Mouse (Mus musculus) intestine, embryonic 16.5 days (tissue): ENCODE measurements around the gene Sox5. TPM values are rescaled to one million over a fixed set of nuclear protein-coding genes. Genes with fewer than 3 reads are reported as not detected.

Experiments
- ATAC-seq: fragments of 200-750 bp; cut with Nextera tagmentation; 2 replicates; pipeline ENCODE4 v1.8.0; 2017; ENCODE audit warnings: moderate TSS enrichment, moderate library complexity
- H3K27ac ChIP-seq: fragments of 300-500 bp; sonication (generic); 2 replicates; pipeline ENCODE4 v1.5.1; 2014; ENCODE audit warnings: mild to moderate bottlenecking, low read length
- H3K27me3 ChIP-seq: fragments of 300-500 bp; sonication (generic); replicated peaks from 2 replicates; pipeline ENCODE4 v1.6.1; 2014; ENCODE audit warnings: low read length, control low read depth, mixed read lengths; ENCODE audit not compliant: control insufficient read depth, insufficient read depth
- H3K36me3 ChIP-seq: fragments of 300-500 bp; sonication (generic); 2 replicates; pipeline ENCODE4 v1.6.1; 2014; ENCODE audit warnings: low read length, control low read depth; ENCODE audit not compliant: control insufficient read depth, insufficient read depth
- H3K4me1 ChIP-seq: fragments of 300-500 bp; sonication (generic); 2 replicates; pipeline ENCODE4 v1.6.1; 2014; ENCODE audit warnings: low read length, control low read depth, mixed read lengths; ENCODE audit not compliant: control insufficient read depth, insufficient read depth
- H3K4me2 ChIP-seq: fragments of 300-500 bp; sonication (generic); 2 replicates; pipeline ENCODE4 v1.6.1; 2014; ENCODE audit warnings: low read depth, low read length, control low read depth
- H3K4me3 ChIP-seq: fragments of 300-500 bp; sonication (generic); 2 replicates; pipeline ENCODE4 v1.5.1; 2014; ENCODE audit warnings: mild to moderate bottlenecking, low read length
- H3K9ac ChIP-seq: fragments of 300-500 bp; sonication (generic); 2 replicates; pipeline ENCODE4 v1.6.1; 2014; ENCODE audit warnings: low read depth, low read length
- H3K9me3 ChIP-seq: fragments of 300-500 bp; sonication (generic); 2 replicates; pipeline ENCODE4 v1.6.1; 2016; ENCODE audit warnings: low read length, control low read depth; ENCODE audit not compliant: control insufficient read depth
- WGBS: fragments of 180-500 bp; shearing (Covaris S2); extraction: QIAGEN DNeasy Blood & Tissue Kit; methylation state at CpG from one replicate; pipeline ENCODE4 v1.1.7; 2014; 5-methylcytosine and 5-hydroxymethylcytosine counted together
- polyA plus RNA-seq: library from polyadenylated mRNA; unstranded; fragments of >200 nt; fragmentation: Nextera tagmentation; extraction: Ambion mirVana; gene quantifications from 2 replicates; pipeline ENCODE4 v1.2.1, GENCODE M21; 2015

Gene Sox5
- polyA plus RNA-seq, 1 experiment from 2014 or later, result 14.3 TPM

DNA sequence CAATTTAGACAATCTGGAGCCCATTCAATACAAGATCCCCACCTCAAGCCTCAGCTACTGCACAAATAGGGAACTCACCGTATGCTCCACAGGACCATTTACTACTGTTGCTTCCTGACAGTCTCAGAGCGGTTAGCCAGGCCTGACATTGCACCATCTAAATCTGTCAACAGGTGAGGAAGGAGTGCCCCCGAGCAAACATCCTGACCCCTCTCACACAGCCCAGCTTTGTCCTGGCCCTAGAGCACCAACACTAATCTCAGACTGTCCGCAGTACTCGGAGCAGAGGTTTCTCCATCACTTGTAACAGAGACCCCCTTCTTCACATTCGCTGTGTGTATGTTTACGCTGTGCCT, 482.3 kb downstream of the Sox5 start:
- WGBS, result 47% methylated on average over 7 of the region's 7 CpGs
- Histone ChIP-seq H3K4me2 (no peak overlapping the region), H3K4me1 (peaks cover 4% of the 10 kb centered on the region; the same call in 1 of the 2 replicates)

DNA sequence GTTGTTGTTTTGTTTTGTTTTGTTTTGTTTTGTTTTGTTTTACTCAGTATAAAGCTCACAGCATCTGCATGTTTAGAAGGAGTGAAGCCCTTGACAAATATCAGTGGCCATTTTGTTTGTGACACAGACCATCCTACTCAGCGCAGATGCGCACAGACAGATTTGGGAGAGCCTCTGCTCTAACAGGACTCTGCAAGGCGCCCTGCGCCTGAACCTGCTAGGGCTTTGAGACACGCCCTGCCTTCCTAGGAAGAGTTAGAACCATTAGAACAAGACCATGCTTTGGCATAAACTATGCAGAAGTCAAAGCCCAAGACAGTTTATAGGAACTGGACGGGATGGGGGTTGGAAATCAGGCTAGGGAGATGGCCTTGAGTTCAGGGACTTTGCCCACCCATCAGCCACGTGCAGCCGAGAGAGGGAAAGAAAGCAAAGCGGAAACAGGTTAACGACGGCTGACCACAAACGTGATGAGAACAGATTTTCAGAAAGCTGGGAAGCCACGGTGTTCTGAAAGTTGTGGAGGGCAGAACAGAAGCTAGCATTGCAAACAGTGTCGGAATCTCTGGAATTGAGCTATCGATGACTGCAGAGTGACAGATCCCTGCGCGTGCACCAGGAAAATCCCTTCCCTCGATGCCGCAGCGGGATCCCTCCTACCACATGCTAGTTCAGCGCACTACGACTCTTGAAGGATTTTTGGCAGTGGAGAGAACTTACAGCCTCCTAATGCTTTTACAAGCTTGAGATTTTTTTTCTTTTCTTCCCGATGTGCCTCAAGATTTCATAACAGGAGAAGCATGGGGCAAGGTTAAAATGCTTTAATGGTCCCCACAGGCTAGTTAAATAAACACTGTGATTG, 482.9 kb downstream of the Sox5 start:
- Histone ChIP-seq H3K27ac (no peak overlapping the region), H3K9ac (no peak overlapping the region), H3K4me1 (peaks cover 4% of the 10 kb centered on the region; the same call in 1 of the 2 replicates), H3K36me3 (no peaks in the 10 kb centered on the region), H3K4me3 (no peak overlapping the region), H3K9me3 (peaks cover 7% of the 10 kb centered on the region; the same call in 1 of the 2 replicates), H3K27me3 (no peaks in the 10 kb centered on the region), H3K4me2 (0 out of 2 replicates have a peak overlapping the region, but pooled peaks have one; percentile 19)
- 61% methylated on average over 23 of the region's 23 CpGs for WGBS
- ATAC-seq, result no peak

More for the DNA sequence above, 482.3 kb downstream of the Sox5 start:
- Histone ChIP-seq H3K9ac (no peak overlapping the region), H3K27me3 (no peaks in the 10 kb centered on the region), H3K4me3 (no peak overlapping the region), H3K36me3 (no peaks in the 10 kb centered on the region), H3K27ac (no peak overlapping the region), H3K9me3 (peaks cover 7% of the 10 kb centered on the region; the same call in 1 of the 2 replicates)
- ATAC-seq, result no peak

DNA sequence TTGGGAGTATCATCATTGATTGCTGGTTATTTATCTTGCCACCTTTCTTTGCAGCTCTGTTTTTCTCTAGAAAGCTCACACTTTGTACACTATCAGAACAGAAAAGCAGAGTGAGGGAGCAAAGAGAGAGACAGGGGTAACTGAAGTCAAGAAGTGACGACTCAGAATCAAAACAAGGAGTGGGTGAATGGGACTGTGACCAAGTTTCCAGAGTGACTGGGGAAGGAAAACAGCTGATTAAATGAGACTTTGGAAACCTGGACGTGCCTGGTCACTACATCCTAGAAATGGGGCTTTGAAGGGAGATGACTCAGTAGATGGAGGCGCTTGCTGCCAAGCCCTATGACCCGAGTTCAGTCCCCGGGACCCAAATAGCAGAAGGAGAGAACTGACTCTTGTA, 483.9 kb downstream of the Sox5 start:
- H3K4me1 ChIP-seq, result peaks cover 4% of the 10 kb centered on the region; the same call in 1 of the 2 replicates
- no peaks in the 10 kb centered on the region for H3K36me3 ChIP-seq
- no peak overlapping the region for H3K4me2 ChIP-seq
- H3K4me3 ChIP-seq, result no peak overlapping the region
- H3K9ac ChIP-seq, result no peak overlapping the region
- WGBS, result 81% methylated on average over 5 of the region's 5 CpGs
- no peak for ATAC-seq
- H3K27ac ChIP-seq, result no peak overlapping the region
- peaks cover 7% of the 10 kb centered on the region; the same call in 1 of the 2 replicates for H3K9me3 ChIP-seq
- H3K27me3 ChIP-seq, result no peaks in the 10 kb centered on the region

DNA sequence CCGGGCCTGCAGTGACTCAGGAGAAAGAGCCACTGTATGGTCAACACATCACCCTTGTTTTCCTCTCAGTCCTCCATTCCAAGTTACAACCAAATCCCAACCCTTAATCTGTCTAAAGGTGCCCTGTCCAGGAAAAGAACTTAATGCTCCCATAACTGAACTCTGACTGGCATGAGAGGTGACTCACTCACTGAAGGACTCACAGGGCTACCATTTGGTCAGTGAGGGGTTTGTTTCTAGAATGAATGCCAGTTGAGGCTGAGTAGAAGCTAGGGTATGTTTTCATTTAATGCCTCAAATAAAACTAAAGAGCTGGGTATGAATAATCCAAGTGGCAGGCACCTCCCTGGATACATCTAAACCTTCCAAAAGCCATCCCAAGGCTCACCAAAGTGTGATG, 484.6 kb downstream of the Sox5 start:
- Histone ChIP-seq H3K27me3 (no peaks in the 10 kb centered on the region), H3K27ac (no peak overlapping the region), H3K4me1 (peaks cover 4% of the 10 kb centered on the region; the same call in 1 of the 2 replicates), H3K4me3 (no peak overlapping the region), H3K36me3 (no peaks in the 10 kb centered on the region), H3K9ac (no peak overlapping the region), H3K4me2 (no peak overlapping the region), H3K9me3 (peaks cover 7% of the 10 kb centered on the region; the same call in 1 of the 2 replicates)
- ATAC-seq, result no peak
- 83% methylated on average over 1 of the region's 1 CpGs for WGBS

DNA sequence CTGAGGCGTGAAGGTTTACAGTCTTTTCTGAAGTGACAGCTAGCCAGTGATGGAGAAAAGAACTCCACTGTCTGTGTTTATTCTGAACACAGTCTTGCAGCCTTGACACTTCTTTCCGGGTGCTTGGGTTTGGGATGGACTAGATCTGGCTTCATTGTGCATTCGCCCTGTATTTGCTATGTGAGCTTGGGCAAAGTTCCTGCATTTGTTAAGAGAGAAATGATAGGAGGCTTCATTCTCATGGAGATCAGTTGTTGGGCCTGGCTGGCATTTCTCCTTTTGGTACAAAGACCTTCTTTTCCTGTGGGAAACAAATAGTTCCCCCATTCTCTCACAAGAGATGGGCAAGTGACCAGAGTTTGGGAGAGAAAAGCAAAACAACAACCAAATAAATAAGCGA, 490.3 kb downstream of the Sox5 start:
- no peaks in the 10 kb centered on the region for H3K36me3 ChIP-seq
- no peak for ATAC-seq
- no peak overlapping the region for H3K4me2 ChIP-seq
- no peak overlapping the region for H3K27ac ChIP-seq
- H3K4me3 ChIP-seq, result no peak overlapping the region
- H3K27me3 ChIP-seq, result no peaks in the 10 kb centered on the region
- H3K9ac ChIP-seq, result no peak overlapping the region
- WGBS, result 82% methylated on average over 4 of the region's 4 CpGs
- H3K4me1 ChIP-seq, result no peaks in the 10 kb centered on the region
- H3K9me3 ChIP-seq, result peaks cover 7% of the 10 kb centered on the region; the same call in 1 of the 2 replicates

DNA sequence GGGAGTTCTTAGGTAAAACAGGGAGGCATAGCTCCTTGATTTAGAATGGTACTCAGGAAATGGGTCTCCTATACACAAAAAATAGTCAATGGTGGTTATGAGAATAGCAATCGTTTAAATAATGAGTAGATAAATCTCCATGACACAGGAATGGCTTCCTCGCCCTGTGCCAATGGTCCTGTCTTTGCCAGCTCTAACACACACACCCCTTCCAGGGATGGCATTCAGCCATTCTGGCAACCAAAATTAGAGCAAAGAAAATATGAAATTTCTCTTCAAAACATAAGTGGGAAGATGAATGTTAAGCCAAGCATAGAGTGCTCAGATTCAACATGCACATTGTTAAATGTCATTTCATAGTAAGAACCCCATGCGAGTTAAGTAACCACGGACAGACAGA, 495.7 kb downstream of the Sox5 start:
- no peak for ATAC-seq
- Histone ChIP-seq H3K36me3 (no peaks in the 10 kb centered on the region), H3K4me1 (no peaks in the 10 kb centered on the region), H3K27me3 (no peaks in the 10 kb centered on the region), H3K27ac (no peak overlapping the region), H3K9me3 (no peaks in the 10 kb centered on the region), H3K9ac (no peak overlapping the region), H3K4me3 (no peak overlapping the region), H3K4me2 (no peak overlapping the region)
- 87% methylated on average over 4 of the region's 4 CpGs for WGBS

DNA sequence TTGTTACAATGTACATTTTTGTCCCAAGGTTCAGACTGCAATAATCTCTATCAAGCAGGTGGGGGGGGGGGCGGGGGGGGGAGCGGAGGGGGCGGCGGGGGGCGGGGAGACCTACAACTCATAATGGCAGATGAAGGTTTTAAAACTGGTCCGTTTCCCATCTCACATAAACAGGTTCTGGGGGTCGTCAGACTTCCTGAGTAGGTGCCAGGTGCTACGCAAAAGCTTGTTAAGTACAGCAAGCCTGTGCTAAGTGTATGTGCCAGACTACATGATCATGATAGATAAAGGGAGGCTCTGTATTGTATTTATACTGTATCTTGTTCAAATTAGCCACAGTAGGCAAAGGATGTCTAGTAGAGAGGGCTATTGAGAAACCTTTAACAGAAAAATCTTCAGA, 498.6 kb downstream of the Sox5 start:
- Histone ChIP-seq H3K36me3 (no peaks in the 10 kb centered on the region), H3K9ac (no peak overlapping the region), H3K4me3 (no peak overlapping the region), H3K27me3 (no peaks in the 10 kb centered on the region), H3K27ac (no peak overlapping the region), H3K4me2 (no peak overlapping the region), H3K9me3 (no peaks in the 10 kb centered on the region), H3K4me1 (peaks cover 3% of the 10 kb centered on the region; the same call in 1 of the 2 replicates)
- no peak for ATAC-seq
- 56% methylated on average over 8 of the region's 8 CpGs for WGBS

DNA sequence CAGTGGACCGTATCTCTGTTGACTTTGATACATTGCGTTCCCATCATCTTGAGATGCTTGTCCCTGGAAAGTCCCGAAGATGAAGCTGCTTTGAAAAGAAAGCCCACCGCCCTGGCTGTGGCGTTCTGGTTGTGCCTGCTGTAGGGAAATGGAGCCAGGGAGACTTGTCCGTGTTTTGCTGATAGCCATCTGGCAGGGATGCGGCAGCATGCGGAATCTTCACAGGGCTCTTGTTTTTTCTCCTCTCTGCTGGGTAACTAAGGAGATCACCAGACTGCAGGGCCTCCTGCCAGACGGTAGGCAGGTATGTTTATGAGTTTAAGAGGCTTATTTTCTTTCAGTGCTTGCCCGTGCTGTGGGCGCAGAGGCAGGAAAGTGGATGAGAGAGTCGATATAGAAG, 499.0 kb downstream of the Sox5 start:
- no peak overlapping the region for H3K27ac ChIP-seq
- no peaks in the 10 kb centered on the region for H3K36me3 ChIP-seq
- no peak overlapping the region for H3K9ac ChIP-seq
- H3K4me3 ChIP-seq, result no peak overlapping the region
- no peak for ATAC-seq
- no peaks in the 10 kb centered on the region for H3K9me3 ChIP-seq
- H3K27me3 ChIP-seq, result no peaks in the 10 kb centered on the region
- no peak overlapping the region for H3K4me2 ChIP-seq
- peaks cover 3% of the 10 kb centered on the region; the same call in 1 of the 2 replicates for H3K4me1 ChIP-seq
- 74% methylated on average over 12 of the region's 12 CpGs for WGBS

DNA sequence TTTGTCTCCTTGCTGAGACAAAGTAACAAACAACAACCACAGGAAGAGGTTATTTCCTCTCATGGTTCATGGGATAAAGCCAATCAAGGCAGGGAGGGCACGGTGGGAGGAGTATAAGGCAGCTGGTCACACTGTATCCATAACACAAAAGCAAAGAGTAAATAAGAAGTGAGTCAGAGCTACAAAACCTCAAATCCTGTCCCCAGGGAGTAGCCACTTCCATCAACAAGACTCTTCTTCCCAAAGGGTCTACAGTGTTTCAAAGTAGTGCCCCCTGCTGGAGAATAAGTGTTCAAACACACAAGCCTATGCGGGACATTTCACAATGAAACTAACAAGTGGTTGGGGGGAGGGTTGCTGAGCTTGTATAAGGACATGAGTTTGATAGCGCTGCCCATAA, 500.1 kb downstream of the Sox5 start:
- no peak overlapping the region for H3K9ac ChIP-seq
- H3K4me1 ChIP-seq, result peaks cover 3% of the 10 kb centered on the region; the same call in 1 of the 2 replicates
- 89% methylated on average over 3 of the region's 3 CpGs for WGBS
- ATAC-seq, result no peak
- H3K27me3 ChIP-seq, result no peaks in the 10 kb centered on the region
- no peak overlapping the region for H3K4me3 ChIP-seq
- H3K27ac ChIP-seq, result no peak overlapping the region
- H3K4me2 ChIP-seq, result no peak overlapping the region
- no peaks in the 10 kb centered on the region for H3K36me3 ChIP-seq
- no peaks in the 10 kb centered on the region for H3K9me3 ChIP-seq
